8 mouse cellular contexts compared by ENCODE assay signal in genomic region chr6:39205064-39205649, GRCm38 (mm10). TPM values are rescaled to one million over a fixed set of nuclear protein-coding genes. Genes with fewer than 3 reads are reported as not detected.
DNase-seq lines count a peak whose midpoint lies in the region.

No protein-coding gene starts in this region.

- peak; percentile 82 for DNase-seq in MN1 (ENCODE audit: low spot score)
- peak; percentile 48 for DNase-seq in cerebellum, adult 8-10 months
- DNase-seq in forelimb bud, embryonic 11.5 days (ENCODE audit: low read depth, low spot score), result peak; percentile 87
- peak; percentile 76 for DNase-seq in heart, postnatal 4 days
- DNase-seq in layer of hippocampus, adult 8-10 months (ENCODE audit: low spot score in 2 of 2), result peak; percentile 34 to 46
- DNase-seq in lung, postnatal 10 days, result peak; percentile 91
- peak; percentile 53 for DNase-seq in ovary, postnatal 14 days (ENCODE audit: low spot score)
- DNase-seq in thymus, postnatal 10 days (ENCODE audit: low spot score in 2 of 2), result peak; percentile 46 to 53

RNA-seq across cellular contexts. Expression of gene Kdm7a, which starts 1.4 kb away (rescaled TPM):
- total RNA-seq in heart, postnatal 4 days (2021), result 10 to 100 TPM; 12.3 to 12.5 TPM
- 10 to 100 TPM; 32.8 to 56.7 (median 45.0) TPM for total RNA-seq in layer of hippocampus, adult 8-10 months (2022)

Comparison
In these comparisons a context has a peak if more than half of its experiments do, and no peak if none do; other contexts are left out.
1. Peak in every context shown above with its lines: DNase-seq.
2. DNase-seq: peak in every context shown above with its lines; median percentile 91 in lung, postnatal 10 days; 87 in forelimb bud, embryonic 11.5 days; 82 in MN1; 76 in heart, postnatal 4 days; 53 in ovary, postnatal 14 days; 50 in thymus, postnatal 10 days; 48 in cerebellum, adult 8-10 months; 40 in layer of hippocampus, adult 8-10 months.